Mouse (Mus musculus) heart, embryonic 14.5 days (tissue): ENCODE data around the gene Reep6. TPM values are rescaled to one million over a fixed set of nuclear protein-coding genes. Genes with fewer than 3 reads are reported as not detected.

ENCODE experiments used
- ATAC-seq: fragments of 200-750 bp; cut with Nextera tagmentation; 2 replicates; pipeline ENCODE4 v1.8.0; 2017; ENCODE audit warnings: low read depth, moderate TSS enrichment; ENCODE audit not compliant: insufficient number of reproducible peaks, insufficient read depth, low FRiP score
- H3K27ac ChIP-seq, 2 experiments: fragments of 200-500 bp in 1 of 2; fragments of 300-500 bp in 1 of 2; sonication (generic) in 1 of 2; replicated peaks in 1 of 2; 2 replicates each; pipeline ENCODE4 v1.5.1; 2012 to 2014; ENCODE audit warnings: low read depth in 2 of 2, low read length in 2 of 2, control low read depth in 1 of 2, mild to moderate bottlenecking in 1 of 2, mixed read lengths in 1 of 2; ENCODE audit not compliant: control insufficient read depth in 1 of 2, insufficient read depth in 1 of 2
- H3K27me3 ChIP-seq: fragments of 300-500 bp; sonication (generic); 2 replicates; pipeline ENCODE4 v1.6.1; 2014; ENCODE audit warnings: mild to moderate bottlenecking, low read length, control low read depth; ENCODE audit not compliant: control insufficient read depth, insufficient read depth
- H3K36me3 ChIP-seq: fragments of 300-500 bp; sonication (generic); 2 replicates; pipeline ENCODE4 v1.6.1; 2014; ENCODE audit warnings: mild to moderate bottlenecking, control low read depth, low read length, mixed read lengths; ENCODE audit not compliant: control insufficient read depth, insufficient read depth
- H3K4me1 ChIP-seq, 2 experiments: fragments of 200-500 bp in 1 of 2; fragments of 300-500 bp in 1 of 2; sonication (generic) in 1 of 2; 2 replicates each; pipeline ENCODE4 v1.6.1; 2012 to 2014; ENCODE audit warnings: low read length in 2 of 2, control low read depth in 1 of 2, mixed read lengths in 1 of 2; ENCODE audit not compliant: control insufficient read depth in 2 of 2, insufficient read depth in 2 of 2
- H3K4me2 ChIP-seq: fragments of 300-500 bp; sonication (generic); 2 replicates; pipeline ENCODE4 v1.6.1; 2014; ENCODE audit warnings: mild to moderate bottlenecking, low read length
- H3K4me3 ChIP-seq, 2 experiments: fragments of 200-500 bp in 1 of 2; fragments of 300-500 bp in 1 of 2; sonication (generic) in 1 of 2; 2 replicates each; pipeline ENCODE4 v1.5.1; 2012 to 2014; ENCODE audit warnings: low read length in 2 of 2, mild to moderate bottlenecking in 2 of 2, control low read depth in 1 of 2, low read depth in 1 of 2, moderate library complexity in 1 of 2; ENCODE audit not compliant: control insufficient read depth in 1 of 2, insufficient read depth in 1 of 2
- H3K9ac ChIP-seq: fragments of 300-500 bp; sonication (generic); 2 replicates; pipeline ENCODE4 v1.6.1; 2014; ENCODE audit warnings: mild to moderate bottlenecking, low read length
- H3K9me3 ChIP-seq: fragments of 300-500 bp; sonication (generic); 2 replicates; pipeline ENCODE4 v1.6.1; 2016; ENCODE audit warnings: low read length, control low read depth; ENCODE audit not compliant: control insufficient read depth
- WGBS: fragments of 180-500 bp; shearing (Covaris S2); extraction: QIAGEN DNeasy Blood & Tissue Kit; methylation state at CpG from one replicate; pipeline ENCODE4 v1.1.7; 2014; 5-methylcytosine and 5-hydroxymethylcytosine counted together
- polyA plus RNA-seq: library from polyadenylated mRNA; unstranded; fragments of >200 nt; fragmentation: Nextera tagmentation; extraction: Ambion mirVana; gene quantifications from 2 replicates; pipeline ENCODE4 v1.2.1, GENCODE M21; 2014

Gene Reep6
- polyA plus RNA-seq, 1 experiment from 2014 or later, result 1.6 TPM

GRCm38 (mm10) chr10:80357994-80358639 lies 28.4 kb downstream of the Reep6 start:
- no peaks in the 10 kb centered on the region for H3K36me3 ChIP-seq
- no peak overlapping the region for H3K27ac ChIP-seq
- H3K9ac ChIP-seq, result no peak overlapping the region
- no peaks in the 10 kb centered on the region for H3K9me3 ChIP-seq
- peak overlapping the region; percentile 53 for H3K4me2 ChIP-seq
- peaks cover 82% of the 10 kb centered on the region for H3K27me3 ChIP-seq
- peak overlapping the region in 1 of 2 experiments; percentile 16; a peak in 2 of 4 replicates for H3K4me3 ChIP-seq
- peaks cover 0 to 9% of the 10 kb centered on the region in 2 experiments; a peak in 1 of 4 replicates for H3K4me1 ChIP-seq
- ATAC-seq, result peak; percentile 20; the same call in 1 of the 2 replicates
- 7% methylated on average over 31 of the region's 31 CpGs for WGBS

DNA sequence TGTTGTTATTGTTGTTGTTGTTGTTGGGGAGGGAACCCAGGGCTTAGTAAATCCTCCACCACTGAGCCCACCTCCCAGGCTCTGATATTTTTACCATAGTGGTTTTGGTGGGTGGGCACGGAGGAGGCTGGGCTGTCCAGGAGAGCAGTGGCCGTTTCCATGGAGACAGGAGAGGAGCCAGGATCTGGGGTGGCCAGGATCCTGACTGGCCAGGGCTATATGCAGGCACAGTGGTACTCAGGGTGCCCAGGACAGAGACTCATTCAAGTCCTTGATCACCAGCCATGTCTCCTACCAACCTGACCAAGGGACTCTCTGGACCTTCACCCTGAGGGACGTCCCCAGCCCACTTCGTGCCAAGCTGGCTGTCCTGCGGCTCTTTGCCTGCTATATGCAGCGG lies 34.0 kb downstream of the Reep6 start:
- Histone ChIP-seq H3K9me3 (no peaks in the 10 kb centered on the region), H3K4me3 (no peak overlapping the region), H3K27me3 (peaks cover 49% of the 10 kb centered on the region), H3K4me2 (no peak overlapping the region), H3K36me3 (no peaks in the 10 kb centered on the region), H3K4me1 (no peaks in the 10 kb centered on the region), H3K27ac (no peak overlapping the region), H3K9ac (no peak overlapping the region)
- ATAC-seq, result no peak
- 50% methylated on average over 6 of the region's 6 CpGs for WGBS

DNA sequence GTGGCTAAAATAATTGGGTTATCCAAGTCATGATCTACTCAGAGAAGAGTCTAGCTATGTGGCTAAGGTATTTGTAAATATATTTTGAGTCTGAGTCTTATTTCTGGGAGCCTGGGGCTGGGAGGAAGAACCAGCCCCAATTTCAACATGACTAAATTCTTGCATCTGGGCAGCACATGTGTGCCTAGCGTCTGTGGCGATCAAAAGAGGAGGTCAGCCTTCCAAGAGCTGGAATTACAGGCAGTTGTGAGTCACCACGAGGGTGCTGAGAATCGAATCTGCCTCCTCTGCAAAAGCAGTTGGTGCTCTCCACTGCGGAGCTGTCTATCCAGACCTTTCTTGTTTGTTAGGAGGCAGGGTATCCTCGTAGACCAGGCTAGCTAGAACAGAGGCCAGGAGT lies 36.0 kb downstream of the Reep6 start:
- Histone ChIP-seq H3K4me3 (no peak overlapping the region), H3K4me1 (no peaks in the 10 kb centered on the region), H3K9ac (no peak overlapping the region), H3K9me3 (no peaks in the 10 kb centered on the region), H3K4me2 (no peak overlapping the region), H3K36me3 (no peaks in the 10 kb centered on the region), H3K27ac (no peak overlapping the region), H3K27me3 (peaks cover 31% of the 10 kb centered on the region)
- 64% methylated on average over 6 of the region's 6 CpGs for WGBS
- ATAC-seq, result no peak

GRCm38 (mm10) chr10:80367954-80368353 lies 38.2 kb downstream of the Reep6 start:
- Histone ChIP-seq H3K4me3 (no peak overlapping the region), H3K36me3 (no peaks in the 10 kb centered on the region), H3K9me3 (no peaks in the 10 kb centered on the region), H3K4me2 (no peak overlapping the region), H3K9ac (no peak overlapping the region), H3K27ac (no peak overlapping the region), H3K27me3 (peaks cover 25% of the 10 kb centered on the region), H3K4me1 (0 out of 4 replicates have a peak, but pooled peaks cover 0 to 3% of the 10 kb centered on the region in 2 experiments)
- WGBS, result 52% methylated on average over 5 of the region's 5 CpGs
- no peak for ATAC-seq

DNA sequence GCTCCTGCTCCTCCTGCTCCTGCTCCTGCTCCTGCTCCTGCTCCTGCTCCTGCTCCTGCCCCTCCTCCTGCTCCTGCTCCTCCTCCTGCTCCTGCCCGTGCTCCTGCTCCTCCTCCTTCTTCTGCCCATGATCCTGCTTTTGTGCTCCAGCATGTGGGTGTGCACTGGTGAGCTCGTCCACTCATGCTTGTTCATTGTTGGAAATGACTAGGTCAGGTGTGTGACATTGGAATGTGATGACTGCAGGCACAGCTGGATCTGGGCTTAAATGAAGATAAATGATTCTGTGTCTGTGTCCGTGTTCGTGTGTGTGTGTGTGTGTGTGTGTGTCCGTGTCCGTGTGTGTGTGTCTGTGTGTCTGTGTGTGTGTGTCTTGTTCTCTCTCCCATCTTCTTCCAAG lies 38.6 kb downstream of the Reep6 start:
- no peak for ATAC-seq
- no peaks in the 10 kb centered on the region for H3K9me3 ChIP-seq
- peaks cover 23% of the 10 kb centered on the region for H3K27me3 ChIP-seq
- H3K27ac ChIP-seq, result no peak overlapping the region
- 81% methylated on average over 6 of the region's 6 CpGs for WGBS
- H3K4me1 ChIP-seq, result 0 out of 4 replicates have a peak, but pooled peaks cover 0 to 3% of the 10 kb centered on the region in 2 experiments
- no peak overlapping the region for H3K9ac ChIP-seq
- H3K4me3 ChIP-seq, result no peak overlapping the region
- H3K36me3 ChIP-seq, result no peaks in the 10 kb centered on the region
- no peak overlapping the region for H3K4me2 ChIP-seq

DNA sequence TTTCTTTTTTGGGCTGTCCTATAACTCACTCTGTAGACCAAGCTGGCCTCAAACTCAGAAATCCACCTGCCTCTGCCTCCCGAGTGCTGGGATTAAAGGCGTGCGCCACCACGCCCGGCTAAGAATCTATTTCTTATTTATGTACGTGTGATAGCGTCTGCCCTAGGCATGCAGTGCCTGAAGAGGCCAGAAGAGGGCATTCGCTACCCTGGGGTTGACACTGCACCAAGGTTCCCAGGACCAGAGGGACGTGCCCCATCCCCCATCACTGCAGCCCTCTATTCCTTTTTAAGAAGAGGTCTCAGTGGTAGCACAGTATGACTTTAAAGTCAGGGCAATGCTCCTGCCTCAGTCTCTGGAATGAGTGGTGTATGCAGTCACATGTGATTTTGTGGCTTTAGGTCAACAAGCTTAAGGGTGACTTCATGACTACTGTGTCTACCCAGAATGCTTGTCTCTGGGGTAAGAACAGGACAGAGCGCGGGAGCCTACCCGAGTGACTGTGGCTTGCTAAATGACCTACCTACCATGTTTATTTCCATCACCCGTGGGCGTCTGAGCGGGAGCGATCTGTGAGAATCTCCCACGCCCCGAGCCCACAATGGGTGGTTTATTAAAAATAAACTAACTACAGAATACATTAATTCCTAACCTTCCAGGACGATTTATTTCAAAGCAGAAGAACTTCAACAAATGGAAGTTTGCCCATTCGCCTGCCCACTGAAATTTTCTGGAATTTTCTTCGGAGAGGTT lies 40.4 kb downstream of the Reep6 start:
- H3K9ac ChIP-seq, result no peak overlapping the region
- peaks cover 15% of the 10 kb centered on the region for H3K27me3 ChIP-seq
- H3K4me1 ChIP-seq, result 0 out of 4 replicates have a peak, but pooled peaks cover 0 to 3% of the 10 kb centered on the region in 2 experiments
- H3K9me3 ChIP-seq, result no peaks in the 10 kb centered on the region
- H3K27ac ChIP-seq, result no peak overlapping the region
- H3K4me3 ChIP-seq, result no peak overlapping the region
- 79% methylated on average over 21 of the region's 21 CpGs for WGBS
- H3K4me2 ChIP-seq, result no peak overlapping the region
- no peak for ATAC-seq
- no peaks in the 10 kb centered on the region for H3K36me3 ChIP-seq

GRCm38 (mm10) chr10:80371411-80371966 lies 41.7 kb downstream of the Reep6 start:
- H3K9me3 ChIP-seq, result no peaks in the 10 kb centered on the region
- H3K27me3 ChIP-seq, result peaks cover 9% of the 10 kb centered on the region; the same call in 1 of the 2 replicates
- peak overlapping the region; percentile 15 to 25; a peak in 2 of 4 replicates for H3K4me3 ChIP-seq
- 0 out of 4 replicates have a peak, but pooled peaks cover 0 to 3% of the 10 kb centered on the region in 2 experiments for H3K4me1 ChIP-seq
- peak overlapping the region; percentile 37; the same call in 1 of the 2 replicates for H3K4me2 ChIP-seq
- ATAC-seq, result no peak
- H3K36me3 ChIP-seq, result no peaks in the 10 kb centered on the region
- peak overlapping the region; percentile 21; the same call in 1 of the 2 replicates for H3K9ac ChIP-seq
- 7% methylated on average over 12 of the region's 12 CpGs for WGBS
- no peak overlapping the region for H3K27ac ChIP-seq
